Mouse (Mus musculus) adrenal gland, adult 18-20 months (tissue): ENCODE data around the gene Cobll1. TPM values are rescaled to one million over a fixed set of nuclear protein-coding genes. Genes with fewer than 3 reads are reported as not detected.

Source experiments
- DNase-seq, 2 experiments: peaks; one replicate each; pipeline ENCODE4 v3.0.0; 2021 to 2022; ENCODE audit warnings: low spot score in 2 of 2
- total RNA-seq, 2 experiments: library from RNA; stranded (reverse); gene quantifications; 1 replicate in 1 of 2; 2 replicates in 1 of 2; pipeline ENCODE4 v1.2.3; 2021

Cobll1 gene
- total RNA-seq, 2 experiments from 2014 or later: 271 to 319 TPM

GRCm38 (mm10) chr2:65103801-65104200 is 135.4 kb downstream of the Cobll1 start:
- no peak for DNase-seq

- no peak for DNase-seq
These were observed 137.8 kb downstream of the Cobll1 start for GRCm38 (mm10) chr2:65101388-65101787.

- no peak for DNase-seq
These were observed 139.2 kb downstream of the Cobll1 start for GRCm38 (mm10) chr2:65100001-65100400.

GRCm38 (mm10) chr2:65095571-65095970 is 143.6 kb downstream of the Cobll1 start:
- DNase-seq: no peak

GRCm38 (mm10) chr2:65093990-65094389 is 145.2 kb downstream of the Cobll1 start:
- no peak for DNase-seq

GRCm38 (mm10) chr2:65090986-65091385 is 148.2 kb downstream of the Cobll1 start:
- DNase-seq: no peak

GRCm38 (mm10) chr2:65087197-65087596 is 152.0 kb downstream of the Cobll1 start:
- DNase-seq: no peak

- DNase-seq: no peak
These were observed 155.8 kb downstream of the Cobll1 start for GRCm38 (mm10) chr2:65083411-65083810.

- no peak for DNase-seq
These were observed 161.7 kb downstream of the Cobll1 start for GRCm38 (mm10) chr2:65077544-65077943.

- DNase-seq: no peak
These were observed 163.4 kb downstream of the Cobll1 start for GRCm38 (mm10) chr2:65075840-65076239.

- DNase-seq: no peak
These were observed 163.8 kb downstream of the Cobll1 start for GRCm38 (mm10) chr2:65075431-65075830.

GRCm38 (mm10) chr2:65072205-65072604 is 167.0 kb downstream of the Cobll1 start:
- no peak for DNase-seq

- no peak for DNase-seq
These were observed 185.4 kb downstream of the Cobll1 start for GRCm38 (mm10) chr2:65053764-65054163.

GRCm38 (mm10) chr2:65052191-65053012 is 186.8 kb downstream of the Cobll1 start:
- no peak for DNase-seq

GRCm38 (mm10) chr2:65050776-65051175 is 188.4 kb downstream of the Cobll1 start:
- no peak for DNase-seq

GRCm38 (mm10) chr2:65048234-65049017 is 190.8 kb downstream of the Cobll1 start:
- DNase-seq: no peak

Other genes with a start within 250 kb of the Cobll1 start
- gene Grb14, start 214.4 kb downstream of the Cobll1 start, total RNA-seq: 10 to 100 TPM; 21.8 to 42.5 TPM
- 10 to 100 TPM; 22.0 to 22.6 TPM for gene Slc38a11, start 124.6 kb upstream of the Cobll1 start, total RNA-seq